Mouse (Mus musculus) left cerebral cortex, adult 9 months (tissue): ENCODE data around the gene Alkbh3.

Experiments used
- DNase-seq, 2 experiments: peaks; one replicate each; pipeline ENCODE4 v3.0.0; 2022; ENCODE audit warnings: low spot score in 2 of 2

The Alkbh3 gene

GRCm38 (mm10) chr2:94010335-94011291 lies at the start of gene Alkbh3:
TSS of gene Alkbh3 (minus strand) at chr2:94010807.
- DNase-seq, result peak; percentile 75 to 94

DNA sequence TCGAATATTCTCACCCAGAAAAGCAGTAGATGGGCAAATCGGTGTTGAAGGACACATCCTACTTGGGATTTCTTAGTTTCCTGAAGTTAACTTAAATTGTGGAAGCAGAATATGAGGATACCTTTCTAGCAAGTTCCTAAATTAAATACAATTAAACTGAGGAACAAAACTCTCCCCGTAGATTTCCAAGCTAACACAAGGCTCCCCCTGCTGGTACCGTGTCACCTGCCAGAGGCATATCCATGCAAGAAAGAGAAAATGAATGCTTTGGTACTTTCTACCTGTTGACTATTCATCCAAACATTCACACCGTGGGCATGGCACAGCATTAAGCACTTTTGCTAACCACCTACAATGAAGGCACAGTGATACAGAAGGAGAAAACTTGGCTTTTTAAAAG lies 48.9 kb upstream of the Alkbh3 start:
- DNase-seq, result no peak

GRCm38 (mm10) chr2:94054813-94055212 lies 44.2 kb upstream of the Alkbh3 start:
- peak in 1 of 2 experiments; percentile 46 for DNase-seq

GRCm38 (mm10) chr2:94051952-94052351 lies 41.3 kb upstream of the Alkbh3 start:
- peak; percentile 59 to 73 for DNase-seq

- no peak for DNase-seq
These were observed 40.3 kb upstream of the Alkbh3 start for GRCm38 (mm10) chr2:94050901-94051300.

GRCm38 (mm10) chr2:94049471-94050176 lies 39.0 kb upstream of the Alkbh3 start:
- DNase-seq, result no peak

DNA sequence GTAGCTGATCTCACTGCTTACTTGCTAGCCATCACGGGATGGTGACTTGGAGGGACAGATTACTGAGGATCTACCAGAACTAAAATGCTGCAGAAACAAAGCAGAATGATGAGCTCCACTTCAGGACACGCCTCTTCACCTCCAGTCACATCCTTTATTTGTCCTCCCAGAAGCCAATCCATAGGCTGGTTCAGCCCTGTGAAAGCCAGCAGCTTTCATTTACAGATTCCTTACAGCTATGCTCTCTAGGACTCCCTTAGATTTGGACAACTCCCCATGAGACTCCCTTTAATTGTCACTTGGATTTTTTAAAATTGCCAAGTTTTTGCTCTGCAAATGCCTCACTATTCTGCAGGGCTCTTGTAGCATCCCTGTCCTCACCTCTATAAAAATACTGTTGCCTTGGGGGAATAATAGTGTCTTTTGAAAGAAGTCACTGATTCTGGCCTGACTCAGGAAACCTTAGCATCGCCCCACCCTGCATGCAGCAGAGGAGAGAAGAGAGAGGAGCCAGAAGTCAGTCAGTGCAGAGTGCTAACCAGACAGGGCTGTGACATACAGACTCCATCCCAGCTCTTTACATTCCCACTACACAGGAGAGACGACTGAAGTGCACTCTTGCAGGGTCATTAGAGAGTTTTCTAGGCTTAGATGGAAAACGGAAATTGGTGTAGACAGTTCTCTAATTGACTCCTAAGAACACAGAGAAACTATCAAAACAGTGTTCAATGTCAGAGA lies 38.3 kb upstream of the Alkbh3 start:
- DNase-seq, result no peak

- DNase-seq, result no peak
These were observed 37.7 kb upstream of the Alkbh3 start for GRCm38 (mm10) chr2:94048271-94048670.

- no peak for DNase-seq
These were observed 34.9 kb upstream of the Alkbh3 start for GRCm38 (mm10) chr2:94045411-94046090.

- no peak for DNase-seq
These were observed 33.6 kb upstream of the Alkbh3 start for GRCm38 (mm10) chr2:94044174-94044573.

GRCm38 (mm10) chr2:94043662-94044061 lies 33.1 kb upstream of the Alkbh3 start:
- peak in 1 of 2 experiments; percentile 38 for DNase-seq

- no peak for DNase-seq
These were observed 31.9 kb upstream of the Alkbh3 start for GRCm38 (mm10) chr2:94042461-94042860.

- no peak for DNase-seq
These were observed 30.0 kb upstream of the Alkbh3 start for GRCm38 (mm10) chr2:94040391-94041125.

- DNase-seq, result peak; percentile 52 to 92
These were observed 25.1 kb upstream of the Alkbh3 start for GRCm38 (mm10) chr2:94035428-94036331.

DNA sequence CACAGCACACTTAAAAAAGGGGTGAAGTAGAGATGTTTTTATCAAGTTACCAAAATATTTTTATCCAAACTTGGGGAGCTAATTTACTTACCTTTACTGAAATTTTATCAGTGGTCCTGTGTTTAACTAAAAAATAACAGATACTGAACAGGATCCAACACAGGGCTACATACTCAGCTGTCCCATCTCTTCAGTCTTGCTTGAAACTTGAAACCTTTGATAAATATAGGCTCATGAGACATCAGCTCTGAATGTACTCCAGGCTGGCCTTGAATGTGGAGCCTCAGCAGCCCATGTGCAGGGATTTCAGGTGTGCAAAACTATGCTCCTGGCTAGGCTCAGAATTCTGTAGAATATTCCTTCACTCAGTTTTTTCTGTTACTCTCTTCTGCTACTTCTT lies 20.0 kb upstream of the Alkbh3 start:
- DNase-seq, result no peak

DNA sequence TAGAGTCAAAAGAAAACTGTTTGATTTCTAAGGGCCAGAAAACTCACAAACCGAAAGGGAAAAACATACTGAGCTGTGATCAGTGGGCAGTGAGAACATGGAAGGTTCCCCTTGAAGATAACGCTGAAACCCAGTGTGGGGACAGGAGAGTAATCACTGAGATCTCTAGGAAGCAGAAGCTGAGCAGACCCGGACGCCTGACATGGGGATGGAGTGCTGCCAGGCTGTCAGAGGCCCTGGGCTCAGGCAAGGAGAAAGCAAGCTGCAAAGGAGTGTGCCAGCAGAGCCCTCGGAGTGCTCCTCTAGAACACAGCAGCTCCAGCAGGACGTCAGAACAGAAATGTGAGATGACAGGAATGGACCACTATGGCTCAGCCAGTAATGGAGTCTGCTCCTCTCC lies 14.0 kb upstream of the Alkbh3 start:
- no peak for DNase-seq

- DNase-seq, result peak; percentile 49 to 92
These were observed 8.3 kb downstream of the Alkbh3 start for GRCm38 (mm10) chr2:94002331-94002730.

DNA sequence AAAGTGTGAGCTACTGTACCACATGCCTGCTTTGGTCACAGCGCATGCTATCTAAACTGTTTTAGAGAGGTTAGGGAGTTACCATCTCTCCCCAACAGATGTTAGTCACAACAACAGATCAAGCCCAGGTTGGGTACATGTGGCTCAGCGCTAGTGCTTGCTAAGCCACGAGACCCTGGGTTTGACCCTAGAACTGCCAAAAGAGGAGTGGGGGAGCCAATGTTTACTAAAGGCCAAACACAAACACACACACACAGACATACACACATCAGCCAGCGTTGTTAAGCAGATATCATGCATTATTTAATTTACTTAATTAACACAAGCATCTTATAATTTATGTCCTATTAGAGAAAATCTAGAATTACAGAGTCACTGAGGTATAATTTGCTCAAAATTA lies 8.7 kb downstream of the Alkbh3 start:
- DNase-seq, result no peak

DNA sequence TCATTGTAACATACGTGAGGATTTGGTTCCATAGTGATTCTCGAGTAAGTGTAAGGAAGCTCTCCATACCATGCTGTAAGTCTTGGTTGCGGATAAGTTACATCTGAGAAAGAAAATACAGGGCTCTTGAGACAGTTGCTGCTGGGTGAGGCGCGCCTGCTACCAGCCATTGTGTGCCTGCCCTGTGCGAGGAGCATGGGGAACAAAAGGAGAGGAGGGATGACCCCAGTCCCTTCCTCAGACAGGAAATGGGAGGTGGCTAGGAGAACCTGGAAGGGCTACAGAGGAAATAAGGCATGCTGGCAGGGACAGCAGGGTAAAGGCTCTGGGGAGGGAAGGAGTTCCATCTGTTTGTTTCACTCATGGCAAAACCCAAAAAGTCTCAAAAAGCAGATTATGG lies 9.2 kb downstream of the Alkbh3 start:
- DNase-seq, result no peak

DNA sequence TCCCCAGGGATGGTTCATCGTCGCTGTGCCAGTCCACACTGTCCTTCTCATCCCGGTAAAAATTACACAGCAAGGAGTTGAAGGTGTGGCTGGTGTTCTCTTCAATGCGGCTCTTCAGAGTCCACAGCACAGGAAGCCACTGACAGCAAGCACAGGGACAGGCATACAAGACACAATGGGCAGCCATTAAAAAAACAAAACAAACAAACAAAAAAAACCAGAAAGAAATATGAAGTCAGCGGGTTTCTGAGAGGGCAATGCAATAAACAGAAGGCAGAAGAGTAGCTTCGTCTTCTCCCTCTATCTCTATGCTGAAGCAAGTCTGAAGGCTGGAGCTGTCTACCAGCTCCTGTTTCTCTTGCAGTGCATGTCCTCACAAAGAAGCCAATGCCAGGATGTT lies 14.4 kb downstream of the Alkbh3 start, which contains the start of gene Gm27027:
Gene Gm27027 (minus strand): TSS at position 101 of the 400 bp plus-strand sequence.
- no peak for DNase-seq
